Mouse (Mus musculus): ENCODE measurements around the gene Tppp2.
"Not testable (repeated sequence)": the region's sequence is repeated elsewhere in the genome, so short reads cannot be mapped to it uniquely, and the experiment has no call there.

DNA sequence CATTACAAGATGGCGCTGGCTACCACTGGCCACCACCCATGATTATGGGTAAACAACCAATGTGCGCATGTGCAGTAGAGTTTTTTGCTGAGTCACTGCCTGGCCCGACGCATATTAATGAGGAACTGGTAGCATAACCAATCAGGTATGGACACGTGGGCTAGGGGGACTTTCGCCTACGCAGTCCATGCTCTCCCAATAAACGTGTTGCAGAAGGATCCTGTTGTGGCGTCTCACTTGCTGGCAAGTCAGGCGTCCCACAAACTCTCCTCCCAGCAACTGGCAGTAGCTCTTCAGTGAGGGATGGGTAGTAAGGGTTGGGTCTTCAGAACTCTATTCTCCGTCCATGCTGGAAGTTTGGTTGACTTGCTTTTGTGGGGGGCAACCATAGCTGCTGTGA lies 8.7 kb downstream of the Tppp2 start:
- TF ChIP-seq CTCF (IDR thresholded peaks at IDR 0.05; ENCODE audit: control insufficient read depth, insufficient read depth, insufficient read length); CEBPB (IDR thresholded peaks at IDR 0.05; ENCODE audit: low read depth); MYOG (IDR thresholded peaks at IDR 0.05; ENCODE audit: control insufficient read depth, extremely low read depth, insufficient read length); USF1 (IDR thresholded peaks at IDR 0.05; ENCODE audit: low read depth); MYOD1 (IDR thresholded peaks at IDR 0.05; ENCODE audit: control insufficient read depth, insufficient read length, low read depth); MAX (IDR thresholded peaks at IDR 0.05): not testable (repeated sequence)
